Mouse (Mus musculus) lung, adult 2 months (tissue): Measurements from ENCODE around the gene Plekhd1.

ENCODE experiments used
- CTCF ChIP-seq: fragments of 200-500 bp; IDR thresholded peaks from 2 replicates; pipeline ENCODE4 v1.5.1; 2011; ENCODE audit warnings: mild to moderate bottlenecking, low read length, control low read depth; ENCODE audit not compliant: insufficient read depth
- POLR2A ChIP-seq: fragments of 200-500 bp; IDR thresholded peaks from 2 replicates; pipeline ENCODE4 v1.6.1; 2011; ENCODE audit warnings: low read depth, mild to moderate bottlenecking, control low read depth, low read length, borderline replicate concordance; ENCODE audit errors: extremely low read depth

- TF ChIP-seq CTCF, result peak; percentile 84
- TF ChIP-seq POLR2A, result no peak
Measured at GRCm38 (mm10) chr12:80760396-80760801, 68.0 kb downstream of the Plekhd1 start, which contains the start of gene Ccdc177.
